In the genomic region with DNA sequence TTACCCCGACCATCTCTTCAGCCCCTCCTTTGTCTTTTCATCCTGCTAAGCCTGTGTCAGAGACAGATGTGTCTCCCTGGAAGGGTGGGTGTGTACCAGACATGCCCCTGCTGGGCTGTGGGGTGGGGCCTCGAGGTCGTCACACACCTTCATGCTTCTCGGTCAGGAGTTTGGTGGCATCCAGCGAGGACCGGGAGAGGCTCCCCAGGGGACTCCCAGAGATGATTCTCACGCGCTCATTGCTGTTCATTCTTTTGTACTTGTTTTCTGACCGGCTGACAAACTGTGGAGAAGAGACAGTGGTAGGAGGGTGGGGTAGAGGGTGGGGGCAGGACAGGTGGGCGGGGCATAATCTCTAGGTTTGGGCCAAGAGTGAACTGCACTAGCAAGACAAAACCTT, we compare ENCODE assay signal across 21 mouse cellular contexts.
"Had no signal": no experiment of that assay in that cellular context is flagged by ENCODE, and none has a peak within 500 bp of the region (broad histone marks: within the 10 kb centered on the region; RNA-seq: fewer than 3 reads in every experiment).

No protein-coding gene starts in this region.

- H3K27me3 ChIP-seq: liver, embryonic 13.5 days; midbrain, embryonic 13.5 days; neural tube, embryonic 13.5 days had no signal

- H3K9ac ChIP-seq: liver, embryonic 13.5 days; lung, embryonic 14.5 days; midbrain, embryonic 13.5 days; neural tube, embryonic 13.5 days had no signal

- ATAC-seq: lung, postnatal 0 days; midbrain, embryonic 13.5 days; midbrain, embryonic 16.5 days had no signal

- H3K27ac ChIP-seq: left cerebral cortex, adult 2 months; liver, embryonic 13.5 days; macrophage; midbrain, embryonic 10.5 days; midbrain, embryonic 13.5 days; neural tube, embryonic 13.5 days had no signal

- H3K9me3 ChIP-seq: liver, embryonic 13.5 days; midbrain, embryonic 13.5 days had no signal

- H3K4me1 ChIP-seq: liver, embryonic 13.5 days; midbrain, embryonic 10.5 days; midbrain, embryonic 13.5 days; neural tube, embryonic 13.5 days had no signal

- H3K4me2 ChIP-seq: liver, embryonic 13.5 days; lung, embryonic 14.5 days; midbrain, embryonic 13.5 days; neural tube, embryonic 13.5 days had no signal

- H3K4me3 ChIP-seq: left cerebral cortex, adult 2 months; liver, embryonic 13.5 days; megakaryocyte, embryonic 14.5 days; midbrain, embryonic 10.5 days; midbrain, embryonic 13.5 days; myocyte; neural tube, embryonic 13.5 days had no signal

- DNase-seq: kidney, adult 9 months; kidney, postnatal 10 days; kidney, postnatal 36 days; layer of hippocampus, postnatal 36 days; liver, embryonic 13.5 days; lung, embryonic 14.5 days; retina, postnatal 1 day; right cerebral cortex, postnatal 25 days; spleen, adult 18-20 months; thymus, adult 18-20 months; thymus, postnatal 14 days; thymus, postnatal 4 days had no signal

- H3K36me3 ChIP-seq: liver, embryonic 13.5 days; midbrain, embryonic 10.5 days; midbrain, embryonic 13.5 days; neural tube, embryonic 13.5 days had no signal
